Mouse (Mus musculus) activated CD4-positive, CD25-positive, alpha-beta regulatory T cell, adult 4 months (primary cell): ENCODE results near the gene Mrps35. TPM values are rescaled to one million over a fixed set of nuclear protein-coding genes. Genes with fewer than 3 reads are reported as not detected.

Source experiments
- ATAC-seq: one replicate; pipeline ENCODE4 v1.8.0; 2017
- polyA plus RNA-seq, 2 experiments: library from polyadenylated mRNA; unstranded; fragments of 100-300 nt; shearing (Covaris generic); gene quantifications; one replicate each; pipeline ENCODE4 v1.2.1; 2017

The Mrps35 gene
- polyA plus RNA-seq, 2 experiments from 2014 or later, result 92.3 to 93.8 TPM

GRCm38 (mm10) chr6:147090191-147090590 lies 47.6 kb downstream of the Mrps35 start:
- ATAC-seq, result no peak

GRCm38 (mm10) chr6:147091136-147092120 lies 48.9 kb downstream of the Mrps35 start, which contains the start of gene Klhl42:
TSS of gene Klhl42 (plus strand) at chr6:147091379.
- ATAC-seq, result peak; percentile 79

DNA sequence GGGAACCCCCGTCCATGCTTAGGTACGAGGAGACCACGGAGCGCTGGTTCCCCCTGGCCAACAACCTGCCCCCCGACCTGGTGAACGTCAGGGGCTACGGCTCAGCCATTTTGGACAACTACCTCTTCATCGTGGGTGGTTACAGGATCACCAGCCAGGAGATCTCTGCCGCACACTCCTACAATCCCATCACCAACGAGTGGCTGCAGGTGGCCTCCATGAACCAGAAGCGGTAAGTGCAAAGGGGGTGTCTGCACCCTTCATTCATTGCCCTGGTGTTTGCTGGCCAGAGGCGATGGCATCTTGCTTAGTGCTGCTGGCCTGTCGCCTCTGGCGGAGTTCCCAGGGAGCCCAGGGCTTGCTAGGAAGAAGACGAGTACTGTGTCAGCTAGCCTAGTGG lies 49.6 kb downstream of the Mrps35 start:
- no peak for ATAC-seq

- no peak for ATAC-seq
Observed at GRCm38 (mm10) chr6:147094771-147095170, 52.2 kb downstream of the Mrps35 start.

DNA sequence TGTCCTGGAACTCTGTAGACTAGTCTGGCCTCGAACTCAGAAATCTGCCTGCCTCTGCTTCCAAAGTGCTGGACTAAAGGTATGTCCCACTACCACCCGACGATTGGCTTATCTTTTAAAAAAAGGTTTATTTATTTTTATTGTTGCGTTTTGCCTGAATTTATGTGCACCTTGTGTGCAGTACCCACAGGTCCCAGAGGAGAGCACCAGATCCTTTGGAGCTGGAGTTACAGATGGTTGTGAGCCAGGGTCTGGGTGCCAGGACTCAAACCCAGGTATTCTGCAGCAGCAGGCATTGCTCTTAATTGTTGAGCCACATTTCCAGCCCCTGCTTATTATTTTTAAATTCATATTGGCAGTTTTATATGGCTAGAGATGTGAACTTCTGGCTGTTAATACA lies 53.5 kb downstream of the Mrps35 start:
- ATAC-seq, result no peak

DNA sequence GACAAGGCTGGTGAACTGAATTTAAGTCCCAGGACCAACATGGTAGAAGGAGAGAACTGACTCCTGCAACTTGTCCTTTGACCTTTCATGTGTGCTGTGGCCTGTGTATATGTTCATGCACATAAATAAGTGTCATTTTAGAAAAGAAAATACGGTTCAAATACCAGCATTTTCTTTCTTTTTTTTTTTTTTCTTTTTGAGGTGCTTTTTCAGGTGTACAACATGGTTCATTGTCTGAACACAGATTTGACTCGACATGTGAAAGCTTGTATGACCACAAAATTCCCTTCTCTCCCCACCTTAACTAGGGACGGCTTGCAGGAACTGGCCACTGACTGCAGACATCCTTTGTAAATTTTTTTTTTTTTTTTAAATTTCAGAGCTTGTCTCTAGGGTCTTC lies 54.4 kb downstream of the Mrps35 start:
- no peak for ATAC-seq

GRCm38 (mm10) chr6:147097346-147097929 lies 54.9 kb downstream of the Mrps35 start:
- no peak for ATAC-seq

DNA sequence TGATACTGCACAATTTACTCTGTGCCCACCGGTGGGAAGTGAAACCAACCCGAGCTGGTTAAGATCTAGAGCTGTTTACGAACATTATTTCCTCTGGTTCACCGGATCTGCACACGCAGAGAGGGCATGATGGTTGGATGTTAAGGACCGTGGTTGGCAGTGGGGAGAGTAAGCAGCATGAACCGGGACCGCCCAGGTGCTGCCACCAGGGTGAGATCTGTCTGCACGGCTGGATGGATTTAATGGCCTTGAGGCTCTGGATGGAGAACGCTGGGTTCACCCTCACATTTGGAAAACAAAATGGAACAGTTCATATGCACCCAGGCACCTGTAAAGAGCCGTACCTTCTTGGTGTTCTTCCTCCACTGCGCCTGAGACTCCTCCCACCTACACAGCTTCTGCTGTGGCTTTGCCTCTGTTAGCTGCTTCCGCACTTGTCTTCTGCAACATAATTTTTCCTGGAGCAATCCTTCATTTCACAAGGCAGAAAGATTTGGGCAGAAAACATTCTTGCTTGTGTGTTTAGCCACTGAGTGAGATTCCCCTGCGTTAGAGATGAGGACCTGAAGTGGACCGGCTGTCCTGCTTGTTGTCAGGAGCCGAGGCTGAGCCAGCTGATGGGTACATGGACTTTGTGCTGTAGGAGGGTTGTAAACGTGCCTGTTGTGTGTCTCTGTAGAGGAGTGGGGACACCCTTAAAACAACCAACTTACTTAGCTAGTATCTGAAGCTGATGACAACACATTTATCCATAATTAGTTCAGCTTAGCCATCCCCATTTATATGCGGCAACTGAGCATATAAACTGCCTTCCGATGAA lies 57.1 kb downstream of the Mrps35 start:
- peak; percentile 93 for ATAC-seq

DNA sequence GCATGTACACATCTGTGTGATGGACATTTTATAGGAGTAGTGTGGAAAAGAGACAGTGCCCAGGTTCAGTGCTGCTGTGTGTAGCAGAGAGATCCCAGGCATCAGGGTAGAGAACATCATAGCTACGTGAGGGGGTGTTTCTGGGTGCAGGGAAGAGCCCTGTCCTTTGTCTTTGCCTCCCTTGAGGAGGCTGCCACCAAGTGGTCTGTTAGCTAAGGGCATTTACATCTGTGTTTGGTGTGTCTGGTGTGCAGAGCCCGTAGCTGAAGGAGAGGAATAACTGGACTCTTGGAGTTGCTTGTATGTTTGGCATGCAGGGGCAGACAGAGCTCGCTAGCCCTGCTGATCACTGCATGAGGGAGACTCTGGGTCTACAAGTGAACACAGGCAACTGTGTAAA lies 59.7 kb downstream of the Mrps35 start:
- ATAC-seq, result no peak

- ATAC-seq, result no peak
Observed at GRCm38 (mm10) chr6:147105529-147105928, 63.0 kb downstream of the Mrps35 start.

DNA sequence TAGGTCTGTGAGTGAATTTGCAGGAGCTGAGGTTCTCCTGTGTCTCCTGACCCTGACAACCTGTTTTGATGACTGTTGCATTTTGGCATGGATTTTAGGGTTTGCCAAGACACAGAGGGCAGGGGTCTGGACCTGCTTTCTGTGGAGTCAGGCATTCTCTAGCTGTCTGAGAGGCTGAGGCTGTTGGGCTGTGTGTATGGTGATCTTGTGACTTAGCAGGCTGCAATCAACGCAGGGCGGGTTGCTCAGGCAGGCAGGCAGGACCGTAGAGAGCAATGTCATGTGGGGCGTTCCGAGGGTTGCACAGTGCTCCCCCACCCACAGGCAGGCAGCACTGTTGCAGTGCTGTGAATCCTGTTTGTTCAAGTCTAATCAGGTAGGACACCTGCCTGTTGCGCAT lies 64.2 kb downstream of the Mrps35 start:
- no peak for ATAC-seq

DNA sequence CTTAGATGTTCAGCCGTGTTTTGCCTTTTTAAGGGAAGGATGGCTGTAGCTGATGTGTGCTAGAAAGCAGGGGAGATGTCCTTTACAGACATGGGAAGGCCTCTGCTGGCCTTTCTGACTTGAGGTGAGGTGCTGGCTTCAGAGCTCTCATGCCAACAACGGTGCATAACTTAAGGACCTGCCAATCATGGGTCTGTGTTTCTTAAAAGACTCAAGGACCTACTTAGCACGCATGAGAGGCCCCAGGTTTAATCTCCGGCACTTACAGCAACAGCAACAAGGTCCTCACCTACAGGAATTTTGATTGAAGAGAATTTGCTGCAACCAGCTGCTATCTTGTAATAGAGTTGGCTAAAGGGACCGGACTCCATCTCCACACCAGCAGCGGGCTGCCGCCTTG lies 66.7 kb downstream of the Mrps35 start:
- no peak for ATAC-seq

DNA sequence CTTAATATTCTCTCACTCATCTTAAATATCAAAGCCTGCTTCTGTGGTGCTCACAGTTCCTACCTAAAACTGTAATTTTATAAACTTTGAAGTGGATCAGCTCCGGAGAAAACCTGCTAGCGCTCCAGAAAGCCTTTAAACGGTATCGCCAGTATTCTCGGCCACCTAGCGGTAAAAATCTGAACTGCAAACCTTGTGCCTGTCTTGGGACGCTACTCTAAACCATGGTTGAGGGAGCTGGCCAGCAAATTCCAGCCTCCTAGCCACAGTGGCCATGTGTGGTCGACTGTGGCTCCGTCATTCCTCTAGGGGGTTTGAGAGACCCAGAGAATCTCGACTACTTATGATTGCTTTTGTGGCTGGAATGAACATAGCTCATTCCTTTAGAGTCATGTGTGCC lies 74.0 kb downstream of the Mrps35 start:
- peak; percentile 70 for ATAC-seq

- ATAC-seq, result no peak
Observed at GRCm38 (mm10) chr6:147117764-147118163, 75.2 kb downstream of the Mrps35 start.

DNA sequence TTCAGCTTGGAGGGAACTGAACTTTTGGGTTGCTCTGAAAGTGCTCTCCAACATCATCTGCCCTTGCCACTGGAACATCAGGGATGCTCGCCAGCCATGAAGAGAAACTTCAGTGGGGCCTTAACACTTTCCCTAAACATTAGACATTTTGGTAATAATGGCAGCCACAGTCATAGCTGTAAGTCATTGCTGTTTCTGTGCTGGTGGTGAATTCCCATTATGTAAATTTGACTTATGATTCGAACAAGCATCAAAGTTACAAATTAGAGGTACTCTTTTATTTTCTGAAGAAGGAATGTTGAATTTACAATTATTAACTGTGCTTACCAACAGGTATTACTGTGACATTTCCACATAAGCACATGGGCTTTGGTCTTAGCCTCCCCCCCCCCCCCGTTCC lies 75.6 kb downstream of the Mrps35 start:
- ATAC-seq, result no peak

- ATAC-seq, result no peak
Observed at GRCm38 (mm10) chr6:147121320-147121719, 78.8 kb downstream of the Mrps35 start.

Other genes with a start within 250 kb of the Mrps35 start
- gene Arntl2, start 246.7 kb upstream of the Mrps35 start, polyA plus RNA-seq, result 10 to 100 TPM; 10.0 to 20.1 TPM
- gene Smco2, start 192.7 kb upstream of the Mrps35 start, polyA plus RNA-seq, result not detected
- 1 to 10 TPM; 5.2 to 7.8 TPM for gene Ppfibp1, start 154.3 kb upstream of the Mrps35 start, polyA plus RNA-seq
- gene 1700034J05Rik, start 88.3 kb upstream of the Mrps35 start, polyA plus RNA-seq, result not detected
- under 1 TPM; 0.29 to 0.95 TPM for gene Rep15, start 10.2 kb upstream of the Mrps35 start, polyA plus RNA-seq
- 1 to 10 TPM in 1 of 2 experiments, not detected in 1; 1.1 TPM for gene Mansc4, start 44.3 kb downstream of the Mrps35 start, polyA plus RNA-seq
- 10 to 100 TPM; 18.0 to 21.9 TPM for gene Klhl42, start 48.6 kb downstream of the Mrps35 start, polyA plus RNA-seq
- gene Pthlh, start 221.4 kb downstream of the Mrps35 start, polyA plus RNA-seq, result not detected